Mouse (Mus musculus) gastrocnemius, postnatal 4 days (tissue): ENCODE measurements at regions not wholly inside any gene's neighbourhood (a gene's known extent, or its start where the extent isn't known, plus 50 kb on each side); places are given as distances from the start of the nearest gene placed in this dataset.

ENCODE experiments used
- DNase-seq, 2 experiments: peaks; one replicate each; pipeline ENCODE4 v3.0.0; 2021 to 2022; ENCODE audit warnings: low spot score in 2 of 2, mixed read lengths in 2 of 2

DNA sequence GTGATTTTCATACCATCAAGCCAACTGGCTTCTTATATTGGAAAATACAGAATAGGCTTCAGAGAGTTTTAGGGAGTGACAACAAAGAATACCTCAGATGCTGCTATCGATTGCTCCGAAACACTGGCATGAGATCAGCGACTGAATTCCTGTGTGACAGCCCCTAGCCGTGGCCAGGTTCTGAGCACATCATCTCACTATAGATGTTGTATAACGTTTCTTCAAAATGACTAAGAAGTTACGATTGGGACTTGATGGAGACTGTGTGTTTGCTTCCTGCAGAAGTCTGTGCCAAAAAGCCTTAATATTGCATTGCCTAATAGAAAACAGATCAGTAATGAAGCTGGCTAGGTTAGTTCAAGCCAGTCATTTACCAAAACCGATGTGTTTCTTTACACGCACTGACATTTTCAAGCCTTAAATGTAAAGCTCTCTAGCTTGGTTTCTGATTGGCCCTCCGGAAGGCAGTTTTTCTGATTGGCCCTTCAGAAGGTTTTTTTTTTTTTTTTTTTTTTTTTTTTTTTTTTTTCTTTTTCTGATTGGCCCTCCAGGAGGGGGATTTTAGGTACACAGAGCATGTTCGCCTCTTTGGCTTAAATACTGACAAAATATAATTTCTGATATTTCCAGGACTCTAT, 408.9 kb downstream of the Ttll7 start:
- peak in 1 of 2 experiments; percentile 29 for DNase-seq

GRCm38 (mm10) chr3:147266556-147266955, 414.4 kb downstream of the Ttll7 start:
- DNase-seq: peak in 1 of 2 experiments; percentile 12

- DNase-seq: no peak
Observed at GRCm38 (mm10) chr3:147273446-147273845, 421.3 kb downstream of the Ttll7 start.

DNA sequence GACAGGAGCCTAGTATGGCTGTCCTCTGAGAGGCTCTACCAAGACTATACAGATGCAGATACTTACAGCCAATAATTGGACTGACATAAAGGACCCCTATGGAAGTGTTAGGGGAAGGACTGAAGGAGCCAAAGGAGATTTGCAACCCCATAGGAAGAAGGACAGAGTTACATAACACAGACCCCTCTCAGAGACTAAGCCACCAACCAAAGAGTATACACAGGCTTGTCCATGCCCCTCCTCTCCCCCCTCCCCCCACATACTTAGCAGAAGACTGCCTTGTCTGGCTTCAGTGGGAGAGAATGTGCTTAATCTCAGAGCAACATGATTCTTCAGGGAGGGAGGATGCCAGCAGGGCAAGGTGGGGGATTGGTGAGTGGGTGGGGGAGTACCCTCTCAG, 426.4 kb downstream of the Ttll7 start:
- DNase-seq: no peak

- no peak for DNase-seq
Observed at GRCm38 (mm10) chr3:147283724-147284123, 431.6 kb downstream of the Ttll7 start.

GRCm38 (mm10) chr3:147284357-147284756, 432.2 kb downstream of the Ttll7 start:
- DNase-seq: no peak

DNA sequence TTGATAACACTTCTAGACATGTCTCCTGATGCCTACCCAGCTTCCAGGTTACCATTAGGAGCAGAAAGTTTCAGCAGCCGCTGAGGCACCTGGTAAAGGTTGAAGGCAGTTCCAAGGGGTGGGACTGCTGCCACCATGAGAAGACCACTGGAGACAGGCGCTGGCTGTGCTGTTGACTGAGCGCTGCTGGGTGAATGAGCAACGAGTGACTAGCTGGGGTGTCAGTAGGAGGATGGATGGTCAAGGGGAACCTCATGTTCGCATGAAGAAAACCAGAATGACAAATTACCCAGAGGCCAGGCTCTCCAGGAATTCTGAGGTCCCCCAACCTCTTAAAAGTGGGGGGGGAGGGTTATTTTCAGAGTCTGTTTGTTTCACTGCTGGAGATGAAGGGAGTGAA, 433.3 kb downstream of the Ttll7 start:
- DNase-seq: no peak

DNA sequence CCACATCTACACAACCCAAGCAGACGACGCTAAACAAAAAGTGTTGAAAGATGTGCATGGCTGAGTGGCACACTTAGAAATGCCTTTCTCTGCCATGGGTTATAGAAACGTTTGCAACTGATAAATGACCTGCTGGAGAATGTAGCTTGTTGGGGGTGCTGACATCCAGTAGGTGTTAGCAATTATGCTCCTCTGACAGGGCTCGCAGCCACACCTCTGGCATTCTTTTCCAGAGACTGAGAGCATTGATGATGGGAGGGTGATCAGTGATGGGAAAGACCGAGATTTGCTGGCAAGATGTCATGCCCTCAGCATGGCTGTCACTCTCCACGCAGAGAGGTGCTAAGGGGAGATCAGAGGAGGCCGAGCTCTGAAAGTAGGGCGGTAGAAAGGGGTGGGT, 435.3 kb downstream of the Ttll7 start:
- no peak for DNase-seq

- DNase-seq: no peak
Observed at GRCm38 (mm10) chr3:147291696-147292327, 439.6 kb downstream of the Ttll7 start.

GRCm38 (mm10) chr3:147298065-147298464, 445.9 kb downstream of the Ttll7 start:
- no peak for DNase-seq

- DNase-seq: no peak
Observed at GRCm38 (mm10) chr3:147325522-147325921, 473.4 kb downstream of the Ttll7 start.

DNA sequence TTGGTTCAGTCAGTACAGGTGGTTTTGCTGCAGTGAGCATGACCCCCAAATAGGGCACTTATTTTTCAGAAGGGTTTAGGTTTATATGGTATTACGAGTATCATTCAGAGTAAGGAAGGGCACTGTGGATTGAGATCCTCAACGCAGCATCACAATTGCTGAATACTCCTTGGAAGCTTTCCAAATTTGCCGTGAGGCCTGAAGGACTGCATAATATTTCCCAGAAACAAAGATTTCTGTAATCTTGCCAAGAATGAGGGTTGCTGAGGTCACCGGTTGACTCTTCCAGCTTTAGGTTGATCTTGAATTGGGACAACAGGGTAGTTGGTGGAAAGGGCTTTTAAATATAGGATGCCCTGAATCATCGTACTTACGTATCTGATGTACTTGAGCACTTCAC, 482.1 kb downstream of the Ttll7 start:
- DNase-seq: no peak

DNA sequence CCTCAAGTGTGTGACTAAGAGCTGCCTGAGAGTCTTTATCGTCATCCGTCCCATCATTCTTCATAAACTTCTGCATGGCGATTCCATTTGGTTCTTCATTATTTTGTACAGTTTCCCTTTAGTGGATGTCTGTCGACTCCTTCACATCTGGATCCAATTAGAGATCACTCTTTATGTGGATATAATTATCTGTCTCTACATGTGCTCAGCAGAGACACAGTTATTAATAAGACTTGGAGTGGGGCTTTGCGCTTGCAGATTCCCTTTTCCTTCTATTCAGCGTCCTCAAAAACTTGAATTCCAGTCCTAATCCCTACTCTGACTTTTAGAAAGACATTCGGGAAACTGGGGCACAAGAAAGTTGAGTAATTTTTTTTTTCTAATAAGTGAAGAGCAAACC, 483.1 kb downstream of the Ttll7 start:
- DNase-seq: no peak

DNA sequence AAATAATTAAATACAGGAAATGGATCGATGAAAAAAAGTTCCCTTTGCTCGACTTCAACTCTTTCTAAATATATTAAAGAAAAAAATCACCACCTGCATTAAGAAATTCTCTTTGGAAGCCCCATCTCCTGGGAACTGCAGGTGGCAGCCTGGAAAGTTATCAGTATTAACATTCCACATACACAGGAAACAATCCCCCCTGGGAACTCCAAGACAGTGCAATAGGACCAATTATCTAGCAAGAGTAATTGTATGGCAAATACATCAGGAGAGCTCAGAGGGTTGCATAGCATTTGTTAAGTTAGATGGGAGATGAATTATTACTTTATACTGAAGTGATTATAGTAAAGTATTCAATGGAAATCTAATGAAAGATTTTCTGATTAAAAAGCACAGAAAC, 487.3 kb downstream of the Ttll7 start:
- DNase-seq: no peak

DNA sequence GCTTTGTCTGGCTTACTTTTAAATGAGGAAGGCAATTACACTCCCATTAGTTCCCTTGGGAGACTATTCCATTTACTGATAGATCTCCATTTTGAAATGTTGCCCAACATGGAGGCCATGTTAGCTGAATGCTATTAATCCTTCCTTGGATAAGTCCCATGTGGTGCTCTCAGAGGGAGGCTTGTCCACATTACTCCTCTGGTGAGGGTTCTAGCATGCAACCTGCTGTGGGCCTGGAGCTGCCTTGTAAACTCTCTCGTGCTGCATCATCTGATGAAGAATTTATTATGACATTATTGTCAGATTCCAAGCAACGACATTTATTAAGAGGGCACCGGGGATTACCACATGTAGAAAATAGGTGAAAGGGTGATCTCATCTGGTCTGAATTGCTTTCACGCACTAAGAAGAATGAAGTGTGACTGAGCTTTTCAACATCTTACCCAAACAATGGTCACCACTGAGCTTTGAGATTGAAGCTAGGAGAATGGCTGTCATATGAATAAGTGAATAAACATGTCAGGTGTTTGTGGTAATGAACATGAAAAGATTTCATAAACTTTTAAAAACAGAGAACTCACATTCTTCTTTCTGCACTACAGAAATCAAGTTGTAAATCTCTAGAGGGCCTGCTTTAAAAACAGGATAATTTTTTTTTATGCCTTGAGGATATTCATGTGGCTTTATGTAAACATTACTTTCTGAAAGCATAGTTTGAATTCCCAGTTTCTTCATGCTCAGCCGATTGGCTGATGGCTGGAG, 495.3 kb downstream of the Ttll7 start:
- no peak for DNase-seq

- DNase-seq: no peak
Observed at GRCm38 (mm10) chr3:147387077-147387476, 534.9 kb downstream of the Ttll7 start.

DNA sequence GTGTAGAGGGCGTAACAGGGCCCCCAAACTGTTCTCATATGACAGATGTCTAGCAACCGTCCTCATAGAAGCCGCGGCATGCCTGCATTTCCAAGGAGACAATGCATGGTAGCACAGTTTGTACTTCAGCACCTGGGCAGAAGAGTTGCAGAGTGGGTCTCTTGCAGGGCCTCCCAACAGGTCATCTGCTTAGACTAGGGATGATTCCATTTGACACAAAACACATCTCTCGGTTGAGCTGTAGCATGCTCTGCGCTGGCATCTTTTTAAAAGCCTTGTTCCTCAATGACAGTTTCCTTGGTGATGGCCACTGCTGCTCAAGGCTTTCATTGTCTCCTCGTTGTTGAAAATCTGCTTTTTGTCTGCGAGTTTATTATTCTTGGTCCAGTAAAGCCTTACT, 546.1 kb downstream of the Ttll7 start:
- DNase-seq: no peak

GRCm38 (mm10) chr3:147412274-147412673, 560.1 kb downstream of the Ttll7 start:
- no peak for DNase-seq

GRCm38 (mm10) chr3:147416926-147417325, 564.8 kb downstream of the Ttll7 start:
- no peak for DNase-seq

- no peak for DNase-seq
Observed at GRCm38 (mm10) chr3:147419129-147419528, 567.0 kb downstream of the Ttll7 start.

DNA sequence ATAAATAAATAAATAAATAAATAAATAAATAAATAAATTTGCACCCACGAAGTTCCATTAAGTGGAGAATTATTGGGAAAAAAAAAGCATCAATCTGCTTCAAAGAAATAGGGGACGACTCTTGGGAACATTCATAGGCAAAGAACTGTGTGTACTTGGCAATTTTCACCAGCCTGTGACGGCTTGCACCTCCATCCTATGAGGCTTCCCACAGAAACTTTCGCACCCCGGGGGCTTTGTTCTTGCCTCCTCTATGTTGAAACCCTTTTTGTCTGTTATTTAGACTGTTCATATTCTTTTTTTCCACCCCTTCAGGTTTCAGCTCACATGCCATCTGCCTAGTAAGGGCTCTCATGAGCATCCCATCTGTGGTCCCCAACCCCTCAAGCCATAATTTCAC, 570.0 kb downstream of the Ttll7 start:
- DNase-seq: no peak

DNA sequence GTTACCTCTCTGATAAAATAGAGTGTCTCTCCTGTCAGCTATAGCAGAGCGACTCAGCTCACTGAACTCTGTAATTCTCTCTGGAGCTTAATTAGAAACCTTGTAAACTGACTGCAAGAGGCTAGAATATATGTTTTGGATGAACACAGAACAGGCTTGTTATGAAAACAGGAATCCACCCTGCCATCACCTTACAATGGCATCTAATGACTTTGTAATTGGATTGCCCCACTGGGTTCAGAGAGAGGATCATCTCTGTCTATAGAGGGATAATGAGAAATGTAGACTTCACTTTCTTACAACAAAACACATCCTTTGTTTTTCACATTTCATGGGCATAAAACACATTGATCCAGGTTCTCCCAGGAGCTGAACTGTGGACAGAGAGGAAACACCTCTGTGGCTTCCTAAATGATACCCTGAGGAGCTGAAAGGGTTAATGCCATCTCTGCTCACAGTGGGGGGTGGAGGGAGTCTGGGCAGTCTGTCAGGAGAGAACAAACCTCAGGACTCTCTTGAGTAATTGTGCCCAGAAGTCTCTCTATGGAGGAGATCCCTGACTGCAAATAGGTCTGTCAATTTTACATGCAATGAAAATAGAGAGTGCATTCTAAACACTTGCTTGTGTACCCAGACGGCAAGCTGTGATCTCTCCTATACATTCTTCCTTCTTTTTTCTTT, 571.9 kb downstream of the Ttll7 start:
- DNase-seq: no peak
